Mouse (Mus musculus) thymus, adult 2 months (tissue): ENCODE measurements at regions not wholly inside any gene's neighbourhood (a gene's known extent, or its start where the extent isn't known, plus 50 kb on each side); places are given as distances from the start of the nearest gene placed in this dataset.

Source experiments
- CTCF ChIP-seq: fragments of 200-500 bp; IDR thresholded peaks from 2 replicates; pipeline ENCODE4 v1.5.1; 2012; ENCODE audit warnings: mild to moderate bottlenecking, control low read depth, low read length, moderate library complexity, borderline replicate concordance; ENCODE audit not compliant: control insufficient read depth, poor library complexity, insufficient read depth; ENCODE audit errors: extremely low read depth
- POLR2A ChIP-seq: fragments of 200-500 bp; IDR thresholded peaks from 2 replicates; pipeline ENCODE4 v1.6.1; 2012; ENCODE audit warnings: mild to moderate bottlenecking, low read length, control low read depth, moderate library complexity; ENCODE audit not compliant: control insufficient read depth, poor library complexity, insufficient read depth; ENCODE audit errors: extremely low read depth

- TF ChIP-seq CTCF (no peak), POLR2A (no peak)
Observed at GRCm38 (mm10) chr7:71623048-71623447, 271.8 kb upstream of the Gm10295 start.
